Mouse (Mus musculus): ENCODE data around the gene Nrcam. TPM values are rescaled to one million over a fixed set of nuclear protein-coding genes. Genes with fewer than 3 reads are reported as not detected.

Nrcam gene
- total RNA-seq, 2 experiments from 2014 or later = 510 to 546 TPM

DNA sequence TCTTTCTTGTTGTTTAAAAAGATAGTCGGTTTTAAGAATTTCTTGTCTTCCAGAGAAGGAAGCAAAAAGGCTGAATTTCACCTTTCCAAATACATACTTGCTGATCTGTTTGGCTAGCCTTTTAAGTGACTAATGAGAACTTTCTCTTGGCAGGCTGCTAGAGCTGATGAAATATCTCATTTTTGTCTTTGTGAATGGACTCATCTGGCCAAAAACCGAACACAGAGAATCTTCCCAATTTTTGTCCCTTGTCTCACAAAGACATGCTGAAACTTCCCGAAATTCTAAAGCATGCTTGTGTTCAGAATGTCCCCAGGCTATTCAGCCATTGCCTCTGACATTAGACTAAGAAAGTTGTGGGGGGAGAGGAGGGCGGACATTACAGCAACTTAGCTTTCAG lies 129.3 kb downstream of the Nrcam start:
- no peak for DNase-seq (ENCODE audit: low spot score in 2 of 2)
- H3K4me3 ChIP-seq = no peak overlapping the region
- TF ChIP-seq CTCF (conservative IDR thresholded peaks at IDR 0.05) = no peak
- peak overlapping the region; percentile 63 for H3K27ac ChIP-seq

DNA sequence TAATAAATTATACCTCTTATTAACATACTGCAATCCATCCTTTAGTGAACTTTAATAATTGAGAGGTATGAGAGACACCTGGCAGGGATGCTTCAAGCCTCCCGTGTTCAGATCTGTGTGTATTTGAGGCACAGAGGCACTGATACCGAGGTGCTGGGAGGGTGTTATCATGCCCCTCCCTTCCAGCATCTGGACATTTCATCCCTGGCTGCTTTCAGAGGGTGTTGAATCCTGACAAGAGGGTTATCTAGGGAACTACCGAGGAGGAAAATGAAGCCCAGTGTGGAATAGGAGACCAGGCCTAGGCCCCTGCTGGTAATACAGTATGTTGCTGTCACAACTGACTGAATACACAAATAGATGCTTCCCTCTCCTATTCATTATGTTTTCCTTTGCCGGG lies 133.8 kb downstream of the Nrcam start:
- Histone ChIP-seq H3K4me3 (no peak overlapping the region), H3K27ac (peak overlapping the region; percentile 57; the same call in 1 of the 2 replicates)
- DNase-seq (ENCODE audit: low spot score in 2 of 2) = no peak
- peak; percentile 44 for TF ChIP-seq CTCF (conservative IDR thresholded peaks at IDR 0.05)

DNA sequence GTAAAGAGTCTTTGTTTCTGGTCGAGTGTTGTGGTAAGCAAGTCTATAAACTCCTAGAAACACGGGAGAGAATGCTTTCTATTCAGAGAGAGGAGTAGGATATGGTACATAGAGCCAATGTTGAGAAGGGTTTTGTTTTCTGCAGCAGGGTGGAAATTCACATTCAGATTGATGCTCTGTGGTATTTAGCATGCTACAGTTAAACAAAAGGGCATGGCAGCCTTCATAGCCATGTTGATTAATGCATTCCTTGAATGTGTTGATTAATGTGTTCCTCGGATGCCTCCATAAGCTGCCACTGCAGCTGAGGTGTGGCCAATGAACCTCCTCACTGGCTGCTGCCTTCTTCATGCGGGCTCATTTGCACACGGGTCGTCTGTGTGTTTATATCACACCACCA lies 134.3 kb downstream of the Nrcam start:
- TF ChIP-seq CTCF (conservative IDR thresholded peaks at IDR 0.05) = no peak
- Histone ChIP-seq H3K4me3 (no peak overlapping the region), H3K27ac (peak overlapping the region; percentile 57; the same call in 1 of the 2 replicates)
- DNase-seq (ENCODE audit: low spot score in 2 of 2) = no peak

DNA sequence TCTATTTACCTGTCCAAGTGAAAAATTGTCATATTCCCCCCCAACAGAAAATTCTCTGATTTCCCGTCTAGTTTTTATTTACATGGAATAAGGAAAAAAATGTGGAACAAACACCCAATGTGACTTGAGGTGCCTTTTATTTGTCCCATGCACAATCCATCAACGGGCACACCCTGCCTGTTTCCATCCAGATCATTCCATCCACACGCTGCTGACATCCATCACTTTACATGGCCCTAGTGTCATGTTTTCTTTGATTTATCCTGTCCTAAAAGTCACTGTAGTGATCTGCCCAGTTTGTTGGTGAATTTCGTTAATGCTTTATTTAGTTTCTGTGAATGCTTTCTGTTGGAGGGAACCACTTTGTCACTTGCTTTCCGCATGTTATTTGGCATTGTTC lies 142.4 kb downstream of the Nrcam start:
- no peak for DNase-seq (ENCODE audit: low spot score in 2 of 2)
- TF ChIP-seq CTCF (conservative IDR thresholded peaks at IDR 0.05) = no peak
- Histone ChIP-seq H3K4me3 (no peak overlapping the region), H3K27ac (no peak overlapping the region)

DNA sequence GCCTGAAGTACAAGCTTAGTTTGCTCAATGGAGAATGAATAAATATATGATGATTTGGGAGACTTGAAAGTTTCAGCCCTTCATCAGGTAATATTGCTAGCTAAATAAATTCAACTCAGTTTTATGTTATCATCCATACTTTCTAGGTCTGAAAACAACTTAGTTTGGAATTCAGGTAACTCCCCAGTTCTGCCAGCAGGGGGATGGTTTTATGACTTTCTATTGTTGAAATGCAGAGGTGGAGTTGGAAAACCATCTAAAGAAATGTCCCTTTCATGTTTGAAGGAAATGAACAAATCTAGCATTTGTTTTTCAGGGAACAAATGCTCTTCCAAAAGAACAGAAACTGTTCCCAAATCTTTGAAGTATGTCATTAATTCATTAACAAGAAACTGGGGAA lies 146.7 kb downstream of the Nrcam start:
- Histone ChIP-seq H3K27ac (no peak overlapping the region), H3K4me3 (no peak overlapping the region)
- peak; percentile 63 for TF ChIP-seq CTCF (conservative IDR thresholded peaks at IDR 0.05)
- DNase-seq (ENCODE audit: low spot score in 2 of 2) = no peak

DNA sequence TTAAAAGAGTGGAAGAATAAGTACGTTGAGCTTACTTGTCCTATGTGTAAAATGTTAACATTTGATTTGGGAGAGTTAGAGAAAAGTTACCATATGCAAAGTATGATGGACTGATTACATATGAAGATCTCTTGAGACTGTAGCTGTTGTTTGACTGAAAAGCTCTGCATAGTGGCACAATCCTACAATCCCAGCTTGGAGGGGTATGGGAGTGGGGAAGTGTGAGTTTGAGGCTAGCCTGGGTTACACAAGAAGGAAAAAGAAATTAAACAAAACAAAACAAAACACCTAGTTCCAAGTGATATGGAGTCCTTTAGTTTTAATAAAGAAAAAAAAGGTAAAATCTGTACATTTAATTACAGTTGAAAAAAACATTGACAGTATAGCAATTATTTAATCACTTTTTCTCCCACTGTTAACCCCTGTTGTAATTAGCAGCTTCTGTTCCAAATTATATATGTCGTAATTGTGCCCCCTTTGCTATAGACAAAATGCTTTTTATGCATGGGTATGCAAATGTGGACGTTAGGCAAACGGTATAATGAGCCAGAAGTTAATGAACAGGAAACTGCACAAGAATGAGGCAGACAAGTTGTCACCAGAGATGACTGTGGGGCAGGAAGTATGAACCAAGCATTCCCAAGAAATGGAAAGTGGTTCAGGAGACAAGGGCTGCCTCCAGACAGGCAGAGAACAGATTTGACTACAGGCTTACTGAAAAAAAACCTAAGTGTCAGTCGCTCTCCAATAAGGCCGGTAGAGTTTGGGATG lies 150.8 kb downstream of the Nrcam start:
- no peak for DNase-seq (ENCODE audit: low spot score in 2 of 2)
- no peak overlapping the region for H3K4me3 ChIP-seq
- peak overlapping the region; percentile 28; the same call in 1 of the 2 replicates for H3K27ac ChIP-seq
- no peak for TF ChIP-seq CTCF (conservative IDR thresholded peaks at IDR 0.05)

DNA sequence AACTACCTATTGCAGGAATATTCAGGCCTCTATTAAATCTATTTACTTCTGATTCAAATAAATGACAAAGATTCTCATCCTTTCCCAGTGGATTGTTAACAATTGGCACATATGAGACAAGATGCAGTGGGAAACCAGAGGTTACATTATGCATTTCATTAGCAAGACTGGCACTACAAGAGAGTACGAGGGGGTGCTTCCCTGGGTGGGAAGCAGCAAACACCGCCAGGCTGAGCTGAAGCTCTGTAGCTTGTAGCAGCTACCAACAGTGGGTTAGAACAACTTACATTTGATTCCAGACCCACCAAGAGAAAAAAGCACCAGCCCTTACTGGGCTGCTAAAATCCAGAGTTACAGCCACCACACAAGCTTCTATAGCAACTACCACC lies 151.3 kb downstream of the Nrcam start:
- Histone ChIP-seq H3K4me3 (no peak overlapping the region), H3K27ac (peak overlapping the region; percentile 28; the same call in 1 of the 2 replicates)
- no peak for DNase-seq (ENCODE audit: low spot score in 2 of 2)
- no peak for TF ChIP-seq CTCF (conservative IDR thresholded peaks at IDR 0.05)

DNA sequence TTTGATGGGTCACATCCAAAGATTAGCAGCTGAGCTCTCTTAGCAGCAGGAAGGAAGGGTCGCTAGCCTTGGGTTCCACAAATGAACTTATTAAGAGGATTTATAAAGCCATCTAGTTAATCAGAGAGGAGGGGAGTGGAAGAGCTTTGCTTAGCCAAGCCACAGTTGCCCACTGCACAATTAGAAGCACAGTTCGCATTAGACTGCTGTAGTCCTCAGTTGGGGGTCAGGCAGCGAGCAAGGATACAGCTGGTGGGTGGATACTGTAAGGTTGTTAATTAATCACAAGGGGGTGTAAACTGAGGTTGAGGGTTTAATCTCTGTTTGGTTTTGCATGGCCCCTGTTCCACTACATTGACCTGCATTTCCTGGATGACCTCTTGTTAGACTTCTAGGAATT lies 152.7 kb downstream of the Nrcam start:
- no peak for DNase-seq (ENCODE audit: low spot score in 2 of 2)
- TF ChIP-seq CTCF (conservative IDR thresholded peaks at IDR 0.05) = no peak

DNA sequence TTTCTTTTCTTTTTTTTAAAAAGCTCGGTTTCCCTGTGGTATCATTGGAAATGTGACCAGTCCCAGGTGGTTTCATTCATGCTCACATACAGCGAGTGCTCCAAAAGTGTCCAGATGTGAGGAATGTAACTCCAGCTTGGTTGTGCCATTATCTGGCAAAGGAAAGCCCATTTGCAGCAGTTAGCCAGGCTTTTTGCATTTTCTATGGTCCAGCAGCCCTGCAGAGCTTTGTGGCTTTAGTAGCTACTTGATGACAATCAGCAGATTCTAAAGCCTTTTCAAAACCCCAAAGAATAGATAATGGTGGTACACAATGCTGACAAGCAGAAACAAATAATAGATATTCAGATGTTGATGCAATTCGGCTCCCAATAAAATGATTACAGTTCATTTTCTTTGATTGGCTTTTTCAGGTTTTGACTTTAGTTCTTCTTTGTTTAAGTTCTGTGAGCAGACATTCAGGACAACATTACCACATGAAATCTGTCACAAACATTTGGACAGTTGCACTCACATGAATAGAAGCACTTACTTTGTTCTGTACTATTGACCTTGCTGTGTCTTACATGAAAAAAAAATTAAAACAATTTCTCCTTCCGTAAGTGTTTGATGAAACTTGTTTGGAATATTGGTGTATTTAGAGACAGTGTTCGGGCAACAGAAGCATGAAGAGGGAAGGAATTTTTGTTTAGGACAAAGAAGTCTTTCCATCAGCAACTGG lies 164.2 kb downstream of the Nrcam start:
- no peak overlapping the region for H3K4me3 ChIP-seq
- DNase-seq (ENCODE audit: low spot score in 2 of 2) = no peak
- H3K27ac ChIP-seq = peak overlapping the region; percentile 28; the same call in 1 of the 2 replicates
- TF ChIP-seq CTCF (conservative IDR thresholded peaks at IDR 0.05) = no peak

More for the DNA sequence above, 152.7 kb downstream of the Nrcam start:
- Histone ChIP-seq H3K4me3 (no peak overlapping the region), H3K27ac (peak overlapping the region; percentile 14; the same call in 1 of the 2 replicates)

DNA sequence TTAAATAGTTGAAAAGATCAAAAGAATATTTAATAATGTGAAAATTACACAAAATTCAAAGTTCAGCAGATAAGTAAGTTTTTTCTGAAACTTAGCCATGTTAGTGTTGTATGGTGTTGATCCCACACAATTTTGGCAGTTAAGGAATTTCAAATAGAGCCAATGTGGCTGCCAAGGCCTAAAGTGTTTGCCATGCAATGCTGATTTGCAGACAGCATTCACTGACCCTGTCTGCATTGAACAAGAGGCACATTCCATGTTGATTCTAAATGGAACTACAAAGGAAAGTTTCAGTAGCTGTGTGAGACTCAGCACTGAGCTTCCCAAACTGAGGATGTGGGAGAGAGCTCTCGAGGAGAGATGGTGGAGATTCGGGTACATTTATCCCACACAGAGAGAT lies 169.1 kb downstream of the Nrcam start:
- no peak for TF ChIP-seq CTCF (conservative IDR thresholded peaks at IDR 0.05)
- DNase-seq (ENCODE audit: low spot score in 2 of 2) = no peak
- Histone ChIP-seq H3K4me3 (no peak overlapping the region), H3K27ac (peak overlapping the region; percentile 2; the same call in 1 of the 2 replicates)

DNA sequence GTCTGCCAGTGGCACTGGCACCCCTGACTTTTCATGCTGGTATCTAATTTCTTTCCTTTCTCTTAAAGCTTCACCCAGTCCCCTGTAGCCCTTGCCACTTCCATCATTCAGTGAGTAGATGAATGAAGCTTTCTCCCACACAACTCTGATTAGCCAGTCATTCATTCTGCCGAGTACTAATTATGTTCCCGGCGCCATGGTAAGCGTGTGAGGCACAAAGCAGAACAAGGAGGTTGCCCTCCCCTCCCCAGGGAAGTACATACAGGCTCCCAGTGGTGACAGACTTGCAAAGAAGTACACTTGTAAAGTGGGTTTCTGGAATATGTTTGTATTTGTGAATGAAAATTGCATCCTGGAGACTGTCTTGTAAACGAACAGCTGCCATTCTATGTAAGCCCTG lies 170.2 kb downstream of the Nrcam start:
- DNase-seq (ENCODE audit: low spot score in 2 of 2) = peak in 1 of 2 experiments; percentile 32

DNA sequence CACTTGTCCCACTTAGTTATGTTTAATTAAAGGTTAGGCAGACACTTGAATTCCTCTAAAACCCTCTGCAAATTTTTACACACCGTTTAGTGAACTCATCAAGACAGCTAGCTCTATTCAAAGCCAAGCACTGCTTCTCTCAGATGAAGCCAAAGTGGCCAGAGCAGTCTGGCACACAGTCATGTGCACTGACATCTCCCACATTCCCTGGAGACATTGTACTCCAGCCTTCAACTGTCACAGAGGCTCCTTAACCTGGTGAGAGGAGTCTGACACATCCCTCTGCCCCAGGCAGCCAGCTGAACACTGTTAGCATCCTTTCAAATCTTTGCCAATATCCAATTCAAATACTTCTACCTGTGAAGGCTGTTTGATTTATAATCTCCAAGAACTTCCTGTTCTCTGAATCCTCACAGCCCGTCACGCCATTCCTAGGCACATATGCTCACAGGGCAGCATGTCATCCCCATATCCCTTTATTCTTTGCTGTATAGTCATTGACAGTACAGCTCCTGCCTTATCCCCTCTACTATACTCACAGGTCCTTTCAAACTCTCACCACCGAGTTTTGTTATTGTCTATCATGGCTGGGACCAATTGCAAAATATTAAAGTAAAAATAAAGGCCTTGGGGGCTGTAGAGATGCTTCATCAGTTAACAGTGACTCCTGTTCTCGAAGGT lies 173.3 kb downstream of the Nrcam start:
- no peak for DNase-seq (ENCODE audit: low spot score in 2 of 2)
- no peak for TF ChIP-seq CTCF (conservative IDR thresholded peaks at IDR 0.05)
- H3K27ac ChIP-seq = peak overlapping the region; percentile 11; the same call in 1 of the 2 replicates

More for the DNA sequence above, 170.2 kb downstream of the Nrcam start:
- no peak overlapping the region for H3K4me3 ChIP-seq
- TF ChIP-seq CTCF (conservative IDR thresholded peaks at IDR 0.05) = no peak
- H3K27ac ChIP-seq = 0 out of 2 replicates have a peak overlapping the region, but pooled peaks have one; percentile 2

DNA sequence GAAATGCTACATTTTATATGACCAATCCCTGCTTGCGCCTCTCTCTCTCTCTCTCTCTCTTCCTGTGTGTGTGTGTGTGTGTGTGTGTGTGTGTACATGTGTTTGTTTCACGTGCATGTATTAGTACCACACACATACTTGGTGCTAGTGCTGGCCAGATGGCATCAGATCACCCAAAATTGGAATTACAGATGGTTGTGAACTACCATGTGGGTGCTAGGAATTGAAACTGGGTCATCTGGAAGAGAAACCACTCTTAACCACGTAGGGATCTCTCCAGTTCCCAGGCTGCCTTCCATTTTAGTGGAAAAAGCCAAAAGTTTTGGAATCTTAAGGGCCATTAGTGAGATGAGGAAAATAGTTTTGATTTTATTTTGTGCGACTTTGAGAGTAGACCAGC lies 175.1 kb downstream of the Nrcam start:
- DNase-seq (ENCODE audit: low spot score in 2 of 2) = no peak
- no peak overlapping the region for H3K27ac ChIP-seq
- no peak overlapping the region for H3K4me3 ChIP-seq
- TF ChIP-seq CTCF (conservative IDR thresholded peaks at IDR 0.05) = no peak

More for the DNA sequence above, 173.3 kb downstream of the Nrcam start:
- no peak overlapping the region for H3K4me3 ChIP-seq
